Mouse (Mus musculus): ENCODE measurements at regions not wholly inside any gene's neighbourhood (a gene's known extent, or its start where the extent isn't known, plus 50 kb on each side); places are given as distances from the start of the nearest gene placed in this dataset.

DNA sequence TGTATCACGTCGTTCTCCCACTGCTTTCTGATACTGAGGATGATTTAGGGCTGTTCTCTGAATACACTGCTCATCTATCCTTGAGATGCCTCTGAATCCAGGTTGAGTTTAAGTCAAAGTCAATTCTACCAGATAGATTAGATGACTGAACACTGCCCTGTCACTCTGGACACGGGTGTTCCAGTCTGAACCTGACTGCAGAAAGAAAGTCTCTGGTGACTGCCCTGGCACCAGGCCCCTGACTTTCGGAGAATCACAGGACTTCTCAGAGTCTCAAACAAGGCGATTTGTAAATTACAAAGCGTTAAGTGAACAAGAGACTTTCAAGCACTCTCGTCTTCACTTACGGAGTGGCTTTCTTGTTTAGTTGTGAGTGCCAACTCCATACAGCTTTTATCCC lies 324.6 kb downstream of the Kcnrg start:
- no peak for TF ChIP-seq ZNF384 (IDR thresholded peaks at IDR 0.05; ENCODE audit: low read depth, low read length)
- no peak for TF ChIP-seq MAFK (IDR thresholded peaks at IDR 0.05; ENCODE audit: insufficient read depth, low read depth, low read length)
- no peak for TF ChIP-seq CHD2 (IDR thresholded peaks at IDR 0.05; ENCODE audit: low read depth, low read length)
- TF ChIP-seq HCFC1 (IDR thresholded peaks at IDR 0.05; ENCODE audit: borderline replicate concordance, insufficient read depth, low read length): no peak
- TF ChIP-seq ZC3H11A (IDR thresholded peaks at IDR 0.05; ENCODE audit: borderline replicate concordance, low read depth, low read length): no peak

Data from ES-E14 (cell line).